Mouse (Mus musculus) hindbrain, embryonic 15.5 days (tissue): ENCODE measurements around the gene Mat2b. TPM values are rescaled to one million over a fixed set of nuclear protein-coding genes. Genes with fewer than 3 reads are reported as not detected.

Source experiments
- ATAC-seq: fragments of 200-750 bp; cut with Nextera tagmentation; 2 replicates; pipeline ENCODE4 v1.8.0; 2017; ENCODE audit warnings: low read depth, moderate number of reproducible peaks, moderate TSS enrichment; ENCODE audit not compliant: low FRiP score
- H3K27ac ChIP-seq: fragments of 300-500 bp; sonication (generic); replicated peaks from 2 replicates; pipeline ENCODE4 v1.5.1; 2015; ENCODE audit warnings: mild to moderate bottlenecking, inconsistent platforms
- H3K27me3 ChIP-seq: fragments of 300-500 bp; sonication (generic); 2 replicates; pipeline ENCODE4 v1.6.1; 2015; ENCODE audit warnings: control low read depth, inconsistent platforms
- H3K36me3 ChIP-seq: fragments of 300-500 bp; sonication (generic); 2 replicates; pipeline ENCODE4 v1.6.1; 2015; ENCODE audit warnings: control low read depth, inconsistent platforms
- H3K4me1 ChIP-seq: fragments of 300-500 bp; sonication (generic); replicated peaks from 2 replicates; pipeline ENCODE4 v1.6.1; 2015; ENCODE audit warnings: control low read depth, inconsistent platforms
- H3K4me2 ChIP-seq: fragments of 300-500 bp; sonication (generic); 2 replicates; pipeline ENCODE4 v1.6.1; 2015; ENCODE audit warnings: moderate library complexity, mild to moderate bottlenecking, inconsistent platforms
- H3K4me3 ChIP-seq: fragments of 300-500 bp; sonication (generic); 2 replicates; pipeline ENCODE4 v1.5.1; 2015; ENCODE audit warnings: mild to moderate bottlenecking, inconsistent platforms
- H3K9ac ChIP-seq: fragments of 300-500 bp; sonication (generic); 2 replicates; pipeline ENCODE4 v1.6.1; 2015; ENCODE audit warnings: inconsistent platforms
- H3K9me3 ChIP-seq: fragments of 300-500 bp; sonication (generic); 2 replicates; pipeline ENCODE4 v1.6.1; 2016; ENCODE audit warnings: control low read depth, inconsistent platforms
- WGBS: fragments of 180-500 bp; shearing (Covaris S2); methylation state at CpG from one replicate; pipeline ENCODE4 v1.1.7; 2015; 5-methylcytosine and 5-hydroxymethylcytosine counted together
- polyA plus RNA-seq: library from polyadenylated mRNA; unstranded; fragments of >200 nt; fragmentation: Nextera tagmentation; extraction: Ambion mirVana; gene quantifications from 2 replicates; pipeline ENCODE4 v1.2.1, GENCODE M21; 2015

Mat2b gene
- polyA plus RNA-seq, 1 experiment from 2014 or later = 55.8 TPM

- H3K4me3 ChIP-seq = no peak overlapping the region
- H3K4me2 ChIP-seq = no peak overlapping the region
- no peak for ATAC-seq
- H3K36me3 ChIP-seq = no peaks in the 10 kb centered on the region
- H3K27ac ChIP-seq = no peak overlapping the region
- 75% methylated on average over 2 of the region's 2 CpGs for WGBS
- H3K9ac ChIP-seq = no peak overlapping the region
- H3K4me1 ChIP-seq = no peaks in the 10 kb centered on the region
- H3K27me3 ChIP-seq = no peaks in the 10 kb centered on the region
- no peaks in the 10 kb centered on the region for H3K9me3 ChIP-seq
These were observed 47.8 kb downstream of the Mat2b start for GRCm38 (mm10) chr11:40647246-40647645.

Other genes with a start within 250 kb of the Mat2b start
- gene Hmmr, start 38.2 kb upstream of the Mat2b start, polyA plus RNA-seq = 8.1 and 9.4 TPM in 2 replicates
- gene Nudcd2, start 38.5 kb upstream of the Mat2b start, polyA plus RNA-seq = 60.3 and 65.9 TPM in 2 replicates
- 36.8 and 39.3 TPM in 2 replicates for gene Ccng1, start 60.1 kb upstream of the Mat2b start, polyA plus RNA-seq